Mouse (Mus musculus) bone marrow, adult 2 months (tissue): Measurements from ENCODE around the gene Tbcd. TPM values are rescaled to one million over a fixed set of nuclear protein-coding genes. Genes with fewer than 3 reads are reported as not detected.

Source experiments
- H3K27ac ChIP-seq: fragments of 200-500 bp; 2 replicates; pipeline ENCODE4 v1.5.1; 2012; ENCODE audit warnings: low read depth, mild to moderate bottlenecking, control low read depth, inconsistent platforms, low read length; ENCODE audit not compliant: control insufficient read depth, poor library complexity, insufficient read depth
- H3K4me1 ChIP-seq: fragments of 200-500 bp; 2 replicates; pipeline ENCODE4 v1.6.1; 2011; ENCODE audit warnings: low read length; ENCODE audit not compliant: control insufficient read depth, insufficient read depth
- H3K4me3 ChIP-seq: fragments of 200-500 bp; replicated peaks from 2 replicates; pipeline ENCODE3; 2011; ENCODE audit warnings: mild to moderate bottlenecking, low read depth, low read length, control low read depth; ENCODE audit not compliant: control insufficient read depth
- CTCF ChIP-seq: fragments of 200-500 bp; IDR thresholded peaks from 2 replicates; pipeline ENCODE4 v1.5.1; 2011; ENCODE audit warnings: low read length, control low read depth; ENCODE audit not compliant: control insufficient read depth, insufficient read depth
- POLR2A ChIP-seq: fragments of 200-500 bp; IDR thresholded peaks from 2 replicates; pipeline ENCODE4 v1.6.1; 2011; ENCODE audit warnings: low read depth, mild to moderate bottlenecking, control low read depth, low read length, borderline replicate concordance; ENCODE audit not compliant: control insufficient read depth
- WGBS: fragments of 180-500 bp; shearing (Covaris S2); methylation state at CpG from one replicate; pipeline ENCODE4 v1.1.7; 2018; 5-methylcytosine and 5-hydroxymethylcytosine counted together
- polyA plus RNA-seq: library from polyadenylated mRNA; stranded (reverse); fragments of >200 nt; gene quantifications from 2 replicates; pipeline ENCODE4 v1.2.4, GENCODE M21; 2011; ENCODE audit warnings: low replicate concordance; ENCODE audit not compliant: missing spikeins, insufficient read depth, insufficient read length

Gene Tbcd
- polyA plus RNA-seq, 1 experiment, result 25.2 TPM

DNA sequence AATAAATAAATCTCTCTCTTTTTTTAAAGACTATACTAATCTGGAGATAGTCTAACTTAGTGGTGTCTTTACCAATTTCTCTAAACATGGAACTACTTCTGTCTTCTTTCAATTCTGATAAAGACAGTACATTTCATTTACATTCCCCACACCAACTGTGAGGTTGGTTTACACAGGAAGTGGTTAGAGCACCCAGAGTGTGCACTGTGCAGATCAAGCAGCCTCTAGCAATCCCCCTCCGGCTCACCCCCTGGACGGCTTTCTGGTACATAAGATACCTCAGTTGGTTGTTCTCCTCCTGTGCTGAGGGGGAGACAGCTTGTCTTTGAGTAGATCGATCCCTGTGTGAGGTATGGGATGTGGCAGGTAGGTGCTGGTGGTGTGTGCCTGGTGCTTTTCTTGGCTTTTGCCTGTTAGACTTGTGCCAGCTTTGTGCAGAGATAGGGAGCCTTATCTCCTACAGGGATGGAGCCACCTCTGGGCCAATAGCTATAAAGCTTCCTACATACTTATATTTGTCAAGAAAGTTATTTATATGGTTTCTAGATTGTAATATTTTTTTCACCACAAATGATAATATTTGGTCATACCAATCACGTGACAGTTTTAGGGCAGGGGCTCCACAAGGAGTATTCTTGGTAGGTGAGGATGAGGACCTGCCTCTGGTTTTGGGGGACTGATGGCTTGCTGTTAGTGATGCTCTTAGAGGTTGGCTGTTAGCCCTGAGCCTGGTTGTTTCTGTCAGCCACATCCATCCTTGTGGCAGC, 108.0 kb downstream of the Tbcd start:
- WGBS, result 4% methylated on average over 4 of the region's 4 CpGs
- H3K4me1 ChIP-seq, result peaks cover 9% of the 10 kb centered on the region
- peak overlapping the region; percentile 30; the same call in 1 of the 2 replicates for H3K27ac ChIP-seq
- H3K4me3 ChIP-seq, result no peak overlapping the region
- no peak for TF ChIP-seq POLR2A
- TF ChIP-seq CTCF, result no peak

DNA sequence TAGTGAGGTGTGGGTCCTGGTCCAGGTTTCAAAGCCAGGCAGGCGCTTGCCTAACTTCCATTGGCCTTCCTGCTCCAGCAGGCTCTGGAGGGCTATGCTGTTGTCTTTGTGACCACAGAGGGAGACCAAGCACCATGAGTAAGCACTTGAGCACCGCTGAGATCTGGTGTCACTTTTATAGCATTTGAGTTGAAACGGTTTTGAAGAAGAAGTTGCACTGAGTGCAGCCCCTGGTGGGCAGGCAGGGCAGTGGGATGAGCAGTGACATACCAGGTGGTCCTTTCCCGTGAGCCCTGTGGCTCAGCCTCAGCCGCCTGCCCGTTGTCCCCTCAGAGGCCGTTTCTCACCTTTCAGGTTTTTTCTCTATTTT, 108.5 kb downstream of the Tbcd start:
- peak; percentile 33; the same call in 1 of the 2 replicates for TF ChIP-seq CTCF
- TF ChIP-seq POLR2A, result no peak
- Histone ChIP-seq H3K4me3 (no peak overlapping the region), H3K27ac (peak overlapping the region; percentile 30; the same call in 1 of the 2 replicates), H3K4me1 (peaks cover 9% of the 10 kb centered on the region)
- WGBS, result 8% methylated on average over 7 of the region's 7 CpGs

DNA sequence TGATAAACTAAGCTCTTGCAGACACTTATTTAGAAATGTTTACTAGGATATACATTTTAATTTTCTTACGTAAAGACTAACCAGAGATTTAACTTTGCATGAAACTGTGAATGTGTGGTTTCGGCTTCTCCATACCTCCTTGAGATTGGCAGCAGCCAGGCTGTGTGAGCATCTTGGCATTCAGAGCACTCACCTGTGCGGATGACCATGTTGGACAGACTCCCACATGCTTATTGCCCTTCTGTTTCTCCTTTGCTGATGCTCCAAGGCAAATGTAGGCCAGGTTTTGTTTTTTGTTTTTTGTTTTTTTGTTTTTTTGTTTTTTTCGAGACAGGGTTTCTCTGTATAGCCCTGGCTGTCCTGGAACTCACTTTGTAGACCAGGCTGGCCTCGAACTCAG, 111.6 kb downstream of the Tbcd start:
- WGBS, result 89% methylated on average over 5 of the region's 5 CpGs
- peaks cover 9% of the 10 kb centered on the region for H3K4me1 ChIP-seq
- no peak overlapping the region for H3K27ac ChIP-seq
- H3K4me3 ChIP-seq, result no peak overlapping the region
- TF ChIP-seq POLR2A (no peak), CTCF (no peak)

DNA sequence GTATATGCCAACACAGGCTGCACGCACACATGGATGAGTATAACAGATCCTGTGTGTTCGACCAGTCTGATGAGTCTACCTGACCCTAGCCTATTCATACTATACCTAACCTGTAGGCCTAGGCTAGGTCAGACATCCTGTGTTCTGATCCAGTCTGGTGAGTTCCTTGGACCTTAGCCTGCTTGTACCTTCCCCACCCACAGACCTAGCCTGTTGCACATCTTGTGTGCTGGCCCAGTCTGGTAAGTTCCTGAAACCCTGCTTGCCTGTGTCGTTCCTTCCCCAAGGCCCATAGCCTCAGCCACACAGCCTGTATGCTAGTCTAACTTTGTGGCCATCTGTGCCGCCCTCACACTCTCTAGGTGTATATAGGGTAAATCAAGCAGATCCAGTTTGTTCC, 112.5 kb downstream of the Tbcd start:
- Histone ChIP-seq H3K27ac (no peak overlapping the region), H3K4me3 (no peak overlapping the region), H3K4me1 (peaks cover 5% of the 10 kb centered on the region)
- TF ChIP-seq POLR2A, result no peak
- TF ChIP-seq CTCF, result no peak
- 88% methylated on average over 4 of the region's 4 CpGs for WGBS

DNA sequence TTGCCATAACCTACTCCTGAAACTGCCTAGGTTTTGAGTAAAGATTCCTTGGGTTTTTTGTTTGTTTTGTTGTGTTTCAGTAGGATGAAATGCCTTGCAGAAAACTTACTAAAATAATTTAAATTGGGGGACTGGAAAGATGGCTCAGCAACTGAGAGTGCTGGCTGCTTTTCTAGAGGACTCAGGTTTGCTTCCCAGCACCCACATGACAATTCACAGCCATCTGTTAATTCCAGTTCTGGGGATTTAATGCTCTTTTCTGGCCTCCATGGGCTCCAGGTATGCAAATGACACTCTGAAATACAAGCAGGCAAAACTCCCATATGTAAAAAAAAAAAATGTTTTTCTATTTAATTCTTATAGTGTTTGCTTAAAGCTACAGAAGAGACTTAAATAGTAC, 130.1 kb downstream of the Tbcd start:
- TF ChIP-seq POLR2A, result no peak
- no peak for TF ChIP-seq CTCF
- no peak overlapping the region for H3K4me3 ChIP-seq
- H3K27ac ChIP-seq, result no peak overlapping the region
- H3K4me1 ChIP-seq, result no peaks in the 10 kb centered on the region

DNA sequence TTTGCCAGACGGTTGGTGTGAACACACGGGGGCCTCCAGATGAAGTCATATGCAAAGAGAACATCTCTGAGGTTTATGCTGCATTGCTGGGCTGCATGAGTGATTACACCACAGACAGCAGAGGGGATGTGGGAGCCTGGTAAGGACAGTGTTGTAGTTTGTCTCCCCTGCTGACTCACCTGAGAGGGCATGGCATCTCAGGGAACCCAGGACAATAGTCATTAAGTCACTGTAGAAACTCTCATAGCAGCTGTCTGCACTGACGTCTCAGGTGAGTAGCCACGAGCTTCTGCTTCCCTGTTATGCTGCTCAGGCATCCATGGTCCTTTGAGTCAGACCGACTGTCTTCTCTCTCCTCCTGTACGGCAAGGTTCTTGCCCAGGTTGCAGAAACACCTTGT, 145.5 kb downstream of the Tbcd start:
- no peak overlapping the region for H3K27ac ChIP-seq
- TF ChIP-seq POLR2A (no peak), CTCF (no peak)
- 91% methylated on average over 6 of the region's 6 CpGs for WGBS

DNA sequence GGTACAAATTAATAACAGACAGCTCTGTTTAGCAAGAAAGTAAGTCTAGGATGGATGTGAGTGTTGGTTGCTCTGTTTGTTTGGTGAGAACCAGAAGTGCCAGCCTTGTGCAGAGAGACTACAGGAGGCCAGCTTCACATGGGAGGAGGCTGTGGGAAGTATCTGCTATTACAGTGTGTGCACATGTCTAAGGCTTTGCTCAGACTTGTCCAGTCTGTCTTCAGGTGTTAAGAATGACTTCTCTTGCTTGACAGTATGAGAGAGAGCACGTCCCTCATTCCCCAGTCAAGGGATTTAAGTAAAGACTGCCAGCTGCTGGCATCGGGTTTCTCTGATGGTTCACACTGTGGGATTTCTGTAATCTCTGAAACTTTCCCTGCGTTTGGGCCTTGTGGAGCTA, 149.7 kb downstream of the Tbcd start:
- Histone ChIP-seq H3K4me1 (peaks cover 1% of the 10 kb centered on the region; the same call in 1 of the 2 replicates), H3K27ac (no peak overlapping the region), H3K4me3 (no peak overlapping the region)
- WGBS, result 93% methylated on average over 3 of the region's 3 CpGs
- TF ChIP-seq CTCF, result no peak
- TF ChIP-seq POLR2A, result no peak

More for the DNA sequence above, 145.5 kb downstream of the Tbcd start:
- Histone ChIP-seq H3K4me3 (no peak overlapping the region), H3K4me1 (no peaks in the 10 kb centered on the region)

DNA sequence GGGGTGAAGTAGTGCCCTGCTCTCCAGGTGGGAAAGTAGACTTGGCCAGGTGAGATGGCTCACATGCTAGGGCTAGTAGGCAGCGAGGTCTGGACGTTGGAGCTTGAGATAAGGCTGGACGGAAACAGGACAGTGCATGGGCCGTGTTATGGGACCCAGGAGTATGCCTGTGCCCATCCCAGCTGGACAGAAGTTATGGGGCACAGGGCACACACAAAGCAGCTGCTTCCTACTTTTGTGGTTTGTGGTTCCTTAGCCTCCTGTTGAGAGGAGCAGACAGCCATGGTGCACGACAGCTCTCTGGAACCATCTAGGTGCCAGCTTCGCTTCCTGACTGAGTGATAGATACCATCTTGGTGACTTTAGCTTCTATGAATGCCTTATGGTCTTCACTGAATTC, 153.9 kb downstream of the Tbcd start:
- H3K4me3 ChIP-seq, result no peak overlapping the region
- WGBS, result 34% methylated on average over 6 of the region's 6 CpGs
- TF ChIP-seq CTCF (no peak), POLR2A (no peak)
- peaks cover 1% of the 10 kb centered on the region; the same call in 1 of the 2 replicates for H3K4me1 ChIP-seq
- H3K27ac ChIP-seq, result no peak overlapping the region

DNA sequence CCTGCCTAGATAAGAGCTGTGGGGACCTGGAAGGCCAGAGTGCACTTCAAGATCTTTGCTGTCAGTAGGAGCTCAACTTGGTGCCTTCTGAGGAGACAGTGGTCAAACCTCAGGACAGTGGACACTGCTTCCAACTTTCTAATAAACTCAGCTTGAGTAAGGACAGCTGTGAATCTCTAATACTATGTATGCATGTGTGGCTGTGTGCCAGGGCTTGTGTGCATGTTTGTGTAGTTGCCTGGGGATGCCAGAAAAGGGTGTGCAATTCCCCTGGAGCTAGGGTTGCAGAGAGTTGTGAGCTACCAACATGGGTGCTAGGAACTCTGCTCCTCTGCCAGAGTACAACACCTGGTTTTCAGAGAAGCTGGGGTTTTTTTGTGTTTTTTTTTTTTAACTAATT, 159.2 kb downstream of the Tbcd start:
- H3K4me3 ChIP-seq, result no peak overlapping the region
- no peak overlapping the region for H3K27ac ChIP-seq
- TF ChIP-seq CTCF (no peak), POLR2A (no peak)
- H3K4me1 ChIP-seq, result no peaks in the 10 kb centered on the region
